Mouse (Mus musculus) kidney, postnatal 25 days (tissue): ENCODE measurements around the gene Ilf3.
A peak's percentile ranks its signal among the peaks of the same experiment; 100 is the strongest.

Experiments
- DNase-seq, 2 experiments: peaks; one replicate each; pipeline ENCODE4 v3.0.0; 2021; ENCODE audit warnings: mixed read lengths in 2 of 2

Gene Ilf3

GRCm38 (mm10) chr9:21346627-21347365, 20.9 kb upstream of the Ilf3 start:
- DNase-seq, result peak in 1 of 2 experiments; percentile 57

GRCm38 (mm10) chr9:21348152-21348551, 19.5 kb upstream of the Ilf3 start:
- no peak for DNase-seq

GRCm38 (mm10) chr9:21351178-21351577, 16.5 kb upstream of the Ilf3 start:
- no peak for DNase-seq

GRCm38 (mm10) chr9:21351702-21352377, 15.8 kb upstream of the Ilf3 start:
- DNase-seq, result no peak

GRCm38 (mm10) chr9:21352463-21353372, 15.0 kb upstream of the Ilf3 start:
- DNase-seq, result peak in 1 of 2 experiments; percentile 50

GRCm38 (mm10) chr9:21353373-21353686, 14.3 kb upstream of the Ilf3 start:
- DNase-seq, result no peak

- no peak for DNase-seq
Measured at GRCm38 (mm10) chr9:21354796-21355195, 12.9 kb upstream of the Ilf3 start.

GRCm38 (mm10) chr9:21356981-21357718, 10.5 kb upstream of the Ilf3 start:
- peak; percentile 60 to 89 for DNase-seq

- peak; percentile 70 to 85 for DNase-seq
Measured at GRCm38 (mm10) chr9:21366541-21367220, 990 bp upstream of the Ilf3 start.

- peak; percentile 59 to 72 for DNase-seq
Measured at GRCm38 (mm10) chr9:21368131-21368584, 487 bp downstream of the Ilf3 start.

GRCm38 (mm10) chr9:21369080-21369479, 1.4 kb downstream of the Ilf3 start:
- no peak for DNase-seq

GRCm38 (mm10) chr9:21370876-21371275, 3.2 kb downstream of the Ilf3 start:
- no peak for DNase-seq

- no peak for DNase-seq
Measured at GRCm38 (mm10) chr9:21372508-21372907, 4.8 kb downstream of the Ilf3 start.

- no peak for DNase-seq
Measured at GRCm38 (mm10) chr9:21379195-21379594, 11.5 kb downstream of the Ilf3 start.

- DNase-seq, result no peak
Measured at GRCm38 (mm10) chr9:21380868-21381267, 13.2 kb downstream of the Ilf3 start.

- DNase-seq, result no peak
Measured at GRCm38 (mm10) chr9:21383966-21384365, 16.3 kb downstream of the Ilf3 start.

- DNase-seq, result peak in 1 of 2 experiments; percentile 36
Measured at GRCm38 (mm10) chr9:21392646-21393175, 25.0 kb downstream of the Ilf3 start.

- DNase-seq, result no peak
Measured at GRCm38 (mm10) chr9:21395692-21396091, 28.0 kb downstream of the Ilf3 start.

GRCm38 (mm10) chr9:21397170-21397569, 29.5 kb downstream of the Ilf3 start:
- no peak for DNase-seq

- no peak for DNase-seq
Measured at GRCm38 (mm10) chr9:21401042-21401441, 33.4 kb downstream of the Ilf3 start.

GRCm38 (mm10) chr9:21402764-21403253, 35.1 kb downstream of the Ilf3 start:
- DNase-seq, result no peak
